Mouse (Mus musculus): Measurements from ENCODE around the gene Apol11a.
"Not testable (repeated sequence)": the region's sequence is repeated elsewhere in the genome, so short reads cannot be mapped to it uniquely, and the experiment has no call there.

Apol11a gene

GRCm38 (mm10) chr15:77507966-77508365 lies at the start of gene Apol11a:
Apol11a (plus strand) TSS chr15:77508271.
- not testable (repeated sequence) for DNase-seq (ENCODE audit: low spot score in 2 of 2)

GRCm38 (mm10) chr15:77474699-77475390 lies 33.2 kb upstream of the Apol11a start:
- DNase-seq (ENCODE audit: low spot score in 2 of 2) = not testable (repeated sequence)

GRCm38 (mm10) chr15:77476693-77477092 lies 31.4 kb upstream of the Apol11a start, which contains the start of gene Apol10a:
Apol10a (plus strand) TSS chr15:77477047.
- not testable (repeated sequence) for DNase-seq (ENCODE audit: low spot score in 2 of 2)

DNA sequence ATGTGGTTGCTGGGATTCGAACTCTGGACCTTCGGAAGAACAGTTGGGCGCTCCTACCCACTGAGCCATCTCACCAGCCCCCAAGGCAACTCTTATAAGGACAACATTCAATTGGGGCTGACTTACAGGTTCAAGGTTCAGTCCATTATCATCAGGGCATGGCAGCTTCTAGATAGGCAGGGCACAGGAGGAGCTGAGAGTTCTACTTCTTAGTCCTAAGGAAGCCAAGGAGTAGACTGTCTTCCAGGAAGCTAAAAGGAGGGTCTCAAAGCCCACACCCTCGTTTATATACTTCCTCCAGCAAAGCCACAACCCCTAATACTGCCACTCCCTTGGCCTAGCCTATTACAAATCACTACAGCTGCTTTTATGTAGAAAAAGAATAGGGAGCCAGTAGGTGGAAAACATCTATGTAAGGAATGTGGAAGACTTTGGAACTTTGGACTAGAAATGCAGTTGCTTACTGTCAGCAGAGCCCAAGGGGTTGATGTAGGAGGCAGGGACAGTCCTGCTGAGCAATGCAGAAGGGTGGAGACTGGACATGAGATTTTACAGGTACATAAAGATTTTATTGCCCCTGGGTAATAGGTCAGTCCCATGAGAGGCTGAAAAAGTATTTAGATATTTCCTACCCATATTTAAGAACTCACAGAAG lies 25.8 kb upstream of the Apol11a start:
- no peak for DNase-seq (ENCODE audit: low spot score in 2 of 2)

- DNase-seq (ENCODE audit: low spot score in 2 of 2) = not testable (repeated sequence)
These were observed 14.9 kb upstream of the Apol11a start for GRCm38 (mm10) chr15:77493181-77493580.

DNA sequence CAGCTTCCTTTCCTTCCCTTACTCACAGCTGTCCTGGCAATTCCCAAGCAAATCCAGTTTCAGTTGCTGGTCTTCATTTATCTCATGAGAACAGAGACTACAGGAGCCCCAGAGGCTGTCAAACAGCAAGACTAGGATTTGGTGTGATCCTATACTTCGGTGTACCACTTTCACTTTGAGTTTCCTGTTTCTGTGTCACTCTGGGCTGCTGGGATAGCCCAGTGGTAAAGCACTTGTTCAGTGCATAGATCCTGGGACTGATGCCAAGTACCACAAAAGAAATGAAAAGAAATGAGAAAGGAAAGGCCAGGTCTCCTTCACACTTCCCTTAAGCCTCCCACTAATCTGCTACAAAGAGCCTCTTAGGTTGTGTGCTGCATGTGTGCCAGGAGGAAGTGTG lies 13.4 kb upstream of the Apol11a start:
- DNase-seq (ENCODE audit: low spot score in 2 of 2) = not testable (repeated sequence)

GRCm38 (mm10) chr15:77520596-77520995 lies 12.5 kb downstream of the Apol11a start:
- not testable (repeated sequence) for DNase-seq (ENCODE audit: low spot score in 2 of 2)

- DNase-seq (ENCODE audit: low spot score in 2 of 2) = peak; percentile 41 to 51
These were observed 15.2 kb downstream of the Apol11a start for GRCm38 (mm10) chr15:77523186-77523843.

- DNase-seq (ENCODE audit: low spot score in 2 of 2) = no peak
These were observed 25.1 kb downstream of the Apol11a start, which contains the start of gene Apol7c for GRCm38 (mm10) chr15:77533216-77533615. Apol7c (minus strand) TSS chr15:77533316.

DNA sequence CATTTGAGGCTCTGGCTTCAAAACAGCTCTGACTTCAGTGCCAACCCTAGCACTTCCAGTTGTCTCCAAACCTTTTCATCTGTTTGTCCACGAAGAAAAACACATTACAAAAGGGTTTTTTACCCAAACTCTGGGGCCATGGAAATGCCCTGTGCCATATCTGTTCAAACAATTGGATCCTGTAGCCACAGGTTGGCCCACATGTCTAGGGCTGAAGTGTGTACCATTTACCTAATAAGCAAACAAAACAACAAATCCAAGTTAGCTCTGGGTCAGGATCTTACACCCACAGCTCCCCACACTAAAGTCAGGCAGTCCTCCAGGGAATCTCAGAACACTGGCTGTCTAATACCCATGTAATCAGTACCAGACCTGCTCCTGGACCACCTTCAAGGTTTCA lies 31.1 kb downstream of the Apol11a start:
- DNase-seq (ENCODE audit: low spot score in 2 of 2) = not testable (repeated sequence)

- no peak for DNase-seq (ENCODE audit: low spot score in 2 of 2)
These were observed 53.7 kb downstream of the Apol11a start, which contains the start of gene 1700025B11Rik for GRCm38 (mm10) chr15:77561792-77562191. 1700025B11Rik (minus strand) TSS chr15:77561892.

GRCm38 (mm10) chr15:77563219-77563618 lies 55.1 kb downstream of the Apol11a start:
- DNase-seq (ENCODE audit: low spot score in 2 of 2) = no peak

Measured in urinary bladder, postnatal 36 days (tissue).